Mouse (Mus musculus) right cerebral cortex, adult 2 months (tissue): ENCODE measurements at regions not wholly inside any gene's neighbourhood (a gene's known extent, or its start where the extent isn't known, plus 50 kb on each side); places are given as distances from the start of the nearest gene placed in this dataset.

Source experiments
- DNase-seq, 2 experiments: peaks; one replicate each; pipeline ENCODE4 v3.0.0; 2021 to 2022; ENCODE audit warnings: low spot score in 2 of 2

DNA sequence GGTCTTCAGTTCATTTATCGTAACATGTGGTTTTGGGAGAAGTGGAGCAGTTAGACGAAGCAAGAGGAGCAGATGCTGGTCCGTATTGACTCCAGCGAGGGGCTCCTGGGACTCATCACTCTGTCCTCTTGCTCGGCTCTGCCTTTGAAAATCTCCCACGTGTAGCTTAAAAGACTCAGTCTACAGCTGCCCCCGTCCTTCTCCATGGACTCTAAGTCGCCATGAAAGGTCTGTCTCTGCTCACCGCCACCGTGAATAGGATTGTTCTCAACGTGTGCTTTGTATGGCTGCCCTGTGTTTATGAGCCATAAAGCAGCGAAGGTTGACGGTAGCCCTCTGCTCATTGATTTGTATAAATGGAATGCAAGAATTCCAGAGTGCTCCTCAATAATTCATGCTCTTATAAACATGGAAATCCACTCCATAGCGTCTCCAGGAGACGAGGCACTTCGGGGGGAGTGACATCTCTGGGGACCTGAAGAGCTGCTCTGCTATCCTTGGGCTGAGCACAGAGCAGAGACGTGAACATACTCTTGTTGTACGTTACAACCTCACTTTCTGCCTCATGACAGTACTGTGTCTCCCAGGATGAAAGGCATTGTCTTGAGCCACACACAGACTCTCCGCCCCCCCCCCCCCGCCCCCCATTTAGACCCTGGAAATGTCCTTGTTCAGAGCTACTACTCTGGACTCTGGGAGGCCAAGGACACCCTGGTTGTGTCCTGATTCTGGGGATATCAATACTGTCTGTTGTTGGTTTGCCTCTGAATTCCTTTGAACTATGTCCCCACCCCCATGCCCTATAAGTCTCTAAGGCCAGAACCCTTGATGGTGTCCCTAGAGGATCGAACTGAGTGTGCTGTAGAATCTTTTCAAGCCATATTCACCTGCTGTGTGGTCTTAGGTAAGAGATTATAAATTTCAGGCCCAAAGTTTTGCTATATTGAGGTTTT, 90.8 kb upstream of the Hdac4 start:
- no peak for DNase-seq

DNA sequence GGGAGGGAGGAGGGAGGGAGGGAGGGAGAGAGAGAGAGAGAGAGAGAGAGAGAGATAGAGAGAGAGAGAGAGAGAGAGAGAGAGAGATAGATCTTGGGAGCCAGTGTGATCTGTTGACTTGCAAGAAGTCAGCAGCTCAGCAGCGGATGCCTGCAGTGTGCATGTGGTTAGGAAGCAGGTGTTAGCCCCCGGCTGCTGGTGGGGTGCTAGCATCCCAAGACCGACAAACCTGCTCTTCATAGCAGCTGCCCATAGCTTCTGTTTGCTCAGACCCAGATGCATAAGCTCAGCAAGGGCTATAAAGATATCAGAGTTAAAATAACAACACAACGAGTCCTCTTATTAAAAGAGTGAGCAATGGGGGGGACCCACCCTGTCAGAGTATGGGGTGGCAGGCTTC, 88.7 kb upstream of the Hdac4 start:
- no peak for DNase-seq

DNA sequence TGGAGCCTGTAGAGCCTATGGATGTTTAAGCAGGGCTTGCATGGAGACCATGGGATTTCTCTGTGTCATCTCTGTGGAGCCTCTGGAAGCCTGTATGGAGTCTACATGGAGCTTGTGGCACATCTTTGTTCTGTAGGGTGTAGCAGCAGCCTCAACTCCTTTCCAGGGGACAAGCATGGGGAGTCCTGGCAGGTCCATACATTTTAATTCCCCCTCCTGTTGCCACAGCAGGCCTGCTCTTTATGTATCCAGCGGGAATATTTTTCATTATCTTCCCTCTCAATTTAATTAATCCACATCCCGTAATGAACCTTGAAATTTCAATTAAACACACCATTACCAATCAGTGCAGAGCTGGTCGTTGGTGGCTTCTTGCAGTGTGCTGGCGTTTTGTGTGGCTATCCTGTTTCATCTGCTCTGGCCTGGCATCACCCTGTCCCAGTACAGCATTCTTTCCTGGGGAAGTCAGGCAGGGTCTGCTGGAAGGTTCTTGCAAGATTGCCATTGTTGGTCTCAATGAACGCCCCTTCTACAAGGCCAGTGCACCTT, 81.8 kb upstream of the Hdac4 start:
- DNase-seq: no peak

DNA sequence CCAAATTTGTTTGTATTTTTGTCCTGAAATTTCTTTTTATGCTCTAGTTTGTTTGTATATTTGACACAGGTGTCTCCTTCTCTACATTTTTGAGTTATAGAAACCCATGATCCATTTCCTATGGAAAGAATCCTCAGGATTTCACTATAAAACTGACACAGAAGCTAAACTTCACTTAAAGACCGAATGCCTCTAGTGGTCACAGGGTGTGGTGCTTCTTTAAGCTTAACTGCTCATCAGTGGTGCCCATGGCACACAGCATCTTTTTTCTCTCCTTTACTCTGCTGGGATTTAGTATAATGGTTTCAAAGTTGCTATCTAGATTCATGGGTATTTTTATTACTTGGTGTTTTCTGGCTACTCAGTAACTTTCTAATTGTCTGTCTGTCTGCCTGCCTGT, 79.9 kb upstream of the Hdac4 start:
- DNase-seq: no peak

DNA sequence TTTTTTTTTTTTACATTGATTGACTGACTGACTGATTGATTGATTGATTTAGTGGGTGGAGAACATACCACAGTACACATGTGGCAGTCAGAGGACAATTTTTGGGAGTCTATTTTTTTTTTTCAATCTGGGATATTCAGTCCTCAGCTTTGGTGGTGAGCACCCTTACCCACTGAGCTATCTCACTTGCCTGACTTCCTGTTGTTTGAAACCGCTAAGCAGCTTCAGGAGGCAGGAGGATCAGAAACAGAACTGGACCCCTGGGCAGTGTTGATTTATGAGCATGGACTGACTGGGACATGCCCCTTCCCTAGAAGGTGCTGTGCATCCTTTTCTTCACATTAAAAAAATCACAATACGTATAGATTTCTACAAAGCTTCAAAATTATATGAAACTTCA, 78.3 kb upstream of the Hdac4 start:
- no peak for DNase-seq

DNA sequence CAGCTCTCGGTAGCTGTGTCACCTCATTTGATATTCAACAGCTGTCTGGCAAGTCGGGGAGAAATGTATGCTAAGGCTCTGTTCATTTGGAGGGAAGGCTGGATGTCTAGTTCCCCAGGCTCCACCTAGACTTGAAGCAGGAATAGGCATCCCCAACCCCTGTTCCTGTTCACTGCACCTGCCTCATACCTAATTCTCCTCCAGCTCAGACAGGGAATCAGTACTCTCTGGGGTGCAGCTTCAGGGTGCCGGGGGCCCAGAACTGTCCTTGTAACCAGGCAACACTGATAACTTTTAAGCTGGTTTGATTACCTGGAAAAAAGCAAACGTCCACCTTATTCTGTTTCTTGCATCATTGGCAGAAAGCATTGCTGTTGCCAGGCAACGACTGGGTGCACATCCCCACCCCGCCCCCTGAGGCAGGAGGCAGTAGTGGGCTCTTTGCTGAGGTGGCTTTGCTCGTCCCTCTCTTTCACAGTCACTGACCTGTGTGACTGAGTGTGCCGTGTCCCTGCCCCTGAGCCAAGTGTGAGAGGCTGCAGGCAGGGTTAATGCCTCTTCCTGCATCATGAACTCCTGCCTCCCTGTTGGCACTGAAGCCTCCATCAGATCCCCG, 76.3 kb upstream of the Hdac4 start:
- no peak for DNase-seq

DNA sequence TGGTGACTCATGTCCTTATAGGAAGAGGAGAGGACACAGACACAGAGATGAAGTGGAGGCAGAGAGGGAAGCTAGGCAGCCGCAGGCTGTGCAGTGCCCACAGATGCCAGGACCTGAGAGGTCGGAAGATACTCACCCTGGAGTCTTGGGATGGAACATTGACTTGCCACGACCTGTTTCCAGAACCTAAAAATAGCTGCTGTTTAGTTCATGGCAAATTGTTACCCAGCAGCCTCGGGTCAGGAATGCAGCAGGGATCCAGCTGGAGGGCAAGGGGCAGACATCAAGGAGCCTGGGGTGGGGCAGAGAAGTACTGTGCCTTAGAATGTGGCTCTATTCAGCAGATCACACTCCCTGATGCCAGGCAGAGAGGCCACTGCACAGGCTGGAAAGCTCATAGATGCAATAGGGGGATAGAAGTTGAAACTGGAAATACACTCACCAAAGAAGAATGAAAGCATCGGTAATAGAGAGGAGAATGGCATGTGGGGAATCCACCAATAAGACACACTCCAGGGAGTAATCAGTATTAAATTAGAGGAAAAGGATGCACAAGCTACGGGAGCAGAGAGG, 75.1 kb upstream of the Hdac4 start:
- no peak for DNase-seq

DNA sequence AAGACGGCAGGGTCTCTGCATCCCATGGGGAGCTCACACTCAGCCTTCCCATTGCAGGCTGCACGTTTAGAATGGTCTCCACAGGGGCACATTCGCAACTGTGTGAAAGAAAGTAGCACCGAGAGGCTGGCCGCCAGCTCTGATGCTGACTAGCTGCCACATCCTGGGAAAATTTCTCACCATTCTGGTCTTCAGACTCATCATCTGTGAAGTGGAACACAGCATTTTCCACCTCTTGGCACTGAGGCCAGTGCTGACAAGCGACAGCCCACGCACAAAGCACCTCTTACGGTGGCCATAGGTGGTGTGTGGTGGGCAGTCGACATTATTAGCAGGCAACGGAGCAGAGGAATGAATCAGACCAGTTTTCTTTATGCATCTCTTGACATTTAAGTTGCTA, 74.0 kb upstream of the Hdac4 start:
- DNase-seq: peak; percentile 49 to 66

DNA sequence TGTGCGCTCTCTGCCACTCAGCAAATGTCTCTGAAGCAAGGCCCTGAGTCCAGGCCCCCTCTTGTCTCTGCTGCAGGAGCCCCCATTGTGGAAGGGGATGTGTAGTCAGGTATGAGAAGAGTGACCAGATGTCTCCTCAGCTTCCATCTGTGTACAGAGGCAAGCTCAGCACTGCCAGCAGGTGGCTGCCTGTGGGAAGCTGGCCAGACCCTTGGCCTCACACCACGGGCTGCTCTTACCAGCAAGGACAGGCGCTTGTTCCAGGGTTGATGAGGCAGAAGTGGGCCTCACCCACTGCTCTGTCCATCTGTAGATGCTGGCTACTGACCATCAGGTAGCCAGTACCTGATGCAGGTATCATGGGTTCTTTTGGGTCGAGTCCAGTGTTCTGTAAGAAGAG, 69.4 kb upstream of the Hdac4 start:
- DNase-seq: no peak

DNA sequence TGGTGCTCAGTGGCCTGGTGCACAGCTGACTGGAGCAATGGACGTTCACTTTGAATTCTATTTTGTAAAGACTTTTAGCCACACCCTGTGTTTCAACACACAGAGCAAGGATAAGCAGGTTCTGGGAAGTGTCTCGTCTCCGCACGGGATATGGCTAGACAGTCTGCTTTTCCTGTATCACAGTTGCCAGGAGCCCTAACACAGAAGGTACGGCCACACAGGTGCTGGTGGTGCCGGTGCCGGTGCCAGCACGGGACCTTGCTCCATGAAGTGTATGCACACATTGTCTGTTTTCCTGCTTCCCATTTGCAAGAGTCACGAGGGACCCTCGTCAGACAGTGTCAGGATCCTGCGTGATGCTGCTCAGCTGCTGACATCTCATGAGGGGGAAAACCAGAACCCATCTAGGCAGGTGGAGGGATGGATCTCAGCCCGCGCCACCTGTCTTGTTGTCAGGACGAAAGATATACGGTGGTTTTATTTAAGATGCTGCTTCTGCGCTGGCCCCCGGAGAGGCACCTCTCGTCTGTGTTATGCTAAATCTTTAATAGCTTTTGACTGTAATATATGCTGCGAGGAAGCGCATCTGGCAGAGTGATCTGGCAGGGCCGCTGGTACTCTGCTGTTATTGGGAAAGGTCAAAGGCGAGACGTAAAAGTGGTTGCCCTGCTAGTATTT, 64.4 kb upstream of the Hdac4 start:
- no peak for DNase-seq

DNA sequence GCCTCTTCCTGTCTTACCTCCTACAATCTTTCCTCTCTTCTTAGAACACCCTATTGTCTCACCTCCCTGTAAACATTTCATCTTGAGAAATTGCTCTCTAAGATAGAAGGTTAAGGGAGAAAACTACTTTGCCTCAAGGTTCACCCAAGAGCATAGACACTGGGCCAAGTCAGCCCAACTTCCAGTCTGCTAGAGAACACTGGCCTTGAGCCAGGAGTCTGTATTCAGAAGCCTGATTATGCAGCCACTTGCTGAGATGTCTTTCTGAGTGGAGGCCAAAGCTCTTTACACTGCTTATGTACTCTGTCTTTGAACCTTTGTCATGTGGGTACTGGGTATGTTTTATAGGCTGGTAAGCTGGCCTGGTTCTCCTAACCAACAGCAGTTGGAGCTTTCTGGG, 62.5 kb upstream of the Hdac4 start:
- no peak for DNase-seq

DNA sequence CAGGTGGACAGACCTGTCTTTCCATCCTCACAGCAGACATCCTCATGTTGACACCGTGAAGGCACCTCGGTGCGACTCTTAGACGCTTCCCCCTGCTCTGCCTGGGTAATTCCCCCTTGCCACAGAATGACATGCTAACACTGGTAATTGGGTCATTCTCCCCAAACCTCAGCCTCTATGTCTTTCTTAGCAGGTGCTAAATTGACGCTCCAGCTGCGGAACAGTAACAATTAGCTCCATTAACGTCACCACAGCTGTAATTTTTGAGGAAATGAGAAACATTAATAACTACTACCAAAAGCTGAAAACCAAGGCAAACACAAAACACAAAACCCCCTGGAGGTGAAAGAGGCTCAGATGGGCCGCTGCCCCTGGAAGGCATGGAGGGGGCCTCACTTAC, 57.6 kb upstream of the Hdac4 start:
- no peak for DNase-seq

DNA sequence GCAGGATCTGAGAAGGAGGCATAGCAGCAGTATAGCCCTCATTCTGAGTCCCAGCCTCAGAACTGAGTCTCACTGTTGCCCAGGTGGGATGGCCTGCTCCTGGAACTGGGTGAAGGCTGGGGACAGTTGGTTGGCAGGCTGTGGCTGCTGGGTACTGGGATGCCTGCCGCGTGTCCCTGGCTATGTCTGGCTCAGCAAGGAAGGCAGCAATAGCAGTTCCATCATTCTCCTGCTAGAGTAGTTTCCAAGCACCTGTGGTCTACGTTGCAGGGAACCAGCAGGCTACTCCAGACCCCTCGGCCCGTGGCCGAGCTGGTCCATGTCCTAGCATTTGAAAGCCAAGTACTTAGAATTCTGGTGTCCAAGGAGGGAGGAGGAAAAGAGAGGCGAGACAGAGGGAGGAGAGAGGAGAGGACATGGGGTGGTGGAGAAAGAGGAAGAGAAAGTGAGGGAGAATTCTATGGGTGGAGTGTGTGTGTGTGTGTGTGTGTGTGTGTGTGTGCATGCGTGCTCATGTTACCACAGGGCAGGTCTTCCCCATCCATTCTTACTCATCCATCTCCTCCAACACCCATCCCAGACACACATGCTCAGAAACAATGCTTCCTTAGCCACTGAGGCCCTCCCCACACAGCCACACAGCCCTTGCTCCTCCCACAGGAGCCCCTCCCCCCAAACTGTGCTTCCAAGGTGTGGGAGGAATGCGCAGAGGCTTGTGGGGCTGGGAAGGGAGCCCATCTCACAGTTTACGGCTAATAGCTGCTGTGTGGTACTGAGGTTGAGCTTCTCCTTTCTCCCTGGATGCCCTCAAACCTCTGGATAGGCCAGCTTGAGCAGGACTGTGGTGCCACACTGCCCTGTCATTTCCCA, 55.3 kb upstream of the Hdac4 start:
- DNase-seq: no peak
